Mouse (Mus musculus) mesoderm, embryonic 11.5 days (tissue): ENCODE measurements at regions not wholly inside any gene's neighbourhood (a gene's known extent, or its start where the extent isn't known, plus 50 kb on each side); places are given as distances from the start of the nearest gene placed in this dataset.

Source experiments
- DNase-seq: peaks from one replicate; pipeline ENCODE4 v3.0.0-alpha.2; 2012; ENCODE audit warnings: low read depth, low spot score

- DNase-seq: no peak
These were observed 1517.8 kb upstream of the Pcdh20 start for GRCm38 (mm10) chr14:89988983-89989382.

- no peak for DNase-seq
These were observed 1514.9 kb upstream of the Pcdh20 start for GRCm38 (mm10) chr14:89986072-89986471.

- peak; percentile 8 for DNase-seq
These were observed 1514.4 kb upstream of the Pcdh20 start for GRCm38 (mm10) chr14:89985630-89986029.
